Comparison of ENCODE assay signal across 8 mouse cellular contexts in the genomic region with DNA sequence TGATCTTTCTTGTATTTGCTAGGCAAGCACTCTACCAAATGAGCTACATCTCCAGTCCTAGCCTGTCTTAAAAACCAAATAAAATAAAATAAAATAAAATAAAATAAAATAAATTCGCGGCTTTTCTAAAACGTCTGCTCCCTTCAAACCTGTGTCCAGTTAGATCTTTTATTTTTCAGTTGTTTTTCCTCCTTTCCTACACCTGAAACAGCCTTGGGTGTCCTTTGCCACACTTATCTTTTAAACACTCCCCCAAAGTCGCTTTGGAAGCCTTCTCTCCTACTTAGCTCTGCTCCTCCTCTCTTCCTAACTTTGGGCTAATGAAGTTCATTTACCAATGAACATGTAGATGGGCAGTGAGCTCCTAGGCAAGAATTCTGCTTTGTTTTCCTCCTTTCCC. TPM values are rescaled to one million over a fixed set of nuclear protein-coding genes. Genes with fewer than 3 reads are reported as not detected.
DNase-seq lines count a peak whose midpoint lies in the region; ATAC-seq and TF ChIP-seq lines count a peak whose summit lies in the region.

A gene (plus strand): TSS at position 301 of the 400 bp plus-strand sequence.

- peak within 1 kb of the TSS; percentile 74 for H3K4me3 ChIP-seq in ES-Bruce4 (ENCODE audit: low read depth, low read length)
- H3K4me3 ChIP-seq in forebrain, embryonic 11.5 days (ENCODE audit: low read depth, low read length), result peak within 1 kb of the TSS; percentile 50
- H3K4me3 ChIP-seq in hindbrain, postnatal 0 days (ENCODE audit: low read length), result peak within 1 kb of the TSS; percentile 54

- WGBS in forebrain, embryonic 11.5 days, result 29% methylated on average over 4 of the region's 4 CpGs
- 35% methylated on average over 4 of the region's 4 CpGs for WGBS in hindbrain, postnatal 0 days

- no peaks in the 10 kb centered on the region for H3K4me1 ChIP-seq in ES-Bruce4 (ENCODE audit: control insufficient read depth, insufficient read depth, low read length)
- no peaks in the 10 kb centered on the region for H3K4me1 ChIP-seq in forebrain, embryonic 11.5 days (replicated peaks; ENCODE audit: control insufficient read depth, insufficient read depth, low read length)
- no peaks in the 10 kb centered on the region for H3K4me1 ChIP-seq in hindbrain, postnatal 0 days (ENCODE audit: insufficient read depth, low read length)

- H3K27ac ChIP-seq in ES-Bruce4 (ENCODE audit: insufficient read depth, low read length), result peak within 1 kb of the TSS; percentile 80
- H3K27ac ChIP-seq in forebrain, embryonic 11.5 days (ENCODE audit: low read depth, low read length), result 0 out of 2 replicates have a peak within 1 kb of the TSS, but pooled peaks have one; percentile 10
- H3K27ac ChIP-seq in hindbrain, postnatal 0 days, result peak within 1 kb of the TSS; percentile 78

- peak within 1 kb of the TSS; percentile 63 for H3K4me2 ChIP-seq in forebrain, embryonic 11.5 days (ENCODE audit: low read depth, low read length, severe bottlenecking)
- H3K4me2 ChIP-seq in hindbrain, postnatal 0 days (ENCODE audit: low read depth, low read length), result peak within 1 kb of the TSS; percentile 68

- H3K9ac ChIP-seq in ES-Bruce4 (ENCODE audit: low read depth, poor library complexity, severe bottlenecking), result peak within 1 kb of the TSS; percentile 75
- peak within 1 kb of the TSS; percentile 64 for H3K9ac ChIP-seq in forebrain, embryonic 11.5 days (ENCODE audit: low read length)
- H3K9ac ChIP-seq in hindbrain, postnatal 0 days (replicated peaks; ENCODE audit: low read length), result peak within 1 kb of the TSS; percentile 67

- TF ChIP-seq EP300 in ES-Bruce4 (IDR thresholded peaks at IDR 0.05; ENCODE audit: insufficient read depth, low read depth, low read length), result no peak

- H3K9me3 ChIP-seq in ES-Bruce4 (replicated peaks; ENCODE audit: control insufficient read depth, insufficient read depth, low read length, poor library complexity, severe bottlenecking), result no peaks in the 10 kb centered on the region
- H3K9me3 ChIP-seq in forebrain, embryonic 11.5 days (ENCODE audit: control insufficient read depth, low read length), result no peaks in the 10 kb centered on the region
- H3K9me3 ChIP-seq in hindbrain, postnatal 0 days (ENCODE audit: low read length), result no peaks in the 10 kb centered on the region

- DNase-seq in gastrocnemius, postnatal 10 days, result no peak
- DNase-seq in gastrocnemius, adult 8-10 months (ENCODE audit: low spot score in 2 of 2), result no peak
- no peak for DNase-seq in forebrain, embryonic 11.5 days (ENCODE audit: low spot score)
- no peak for DNase-seq in hindbrain, postnatal 0 days (ENCODE audit: low spot score)
- no peak for DNase-seq in urinary bladder, postnatal 10 days (ENCODE audit: low spot score)
- DNase-seq in spleen, postnatal 4 days (ENCODE audit: low spot score in 2 of 2), result no peak

- no peak for ATAC-seq in forebrain, embryonic 11.5 days (replicated peaks; ENCODE audit: low FRiP score)
- no peak for ATAC-seq in hindbrain, postnatal 0 days
- ATAC-seq in megakaryocyte, adult 5-6 weeks (ENCODE audit: poor library complexity, severe bottlenecking), result no peak

- no peaks in the 10 kb centered on the region for H3K36me3 ChIP-seq in ES-Bruce4 (ENCODE audit: control insufficient read depth, insufficient read depth, low read length, poor library complexity, severe bottlenecking)
- H3K36me3 ChIP-seq in forebrain, embryonic 11.5 days (ENCODE audit: control insufficient read depth, insufficient read depth, low read length), result no peaks in the 10 kb centered on the region
- no peaks in the 10 kb centered on the region for H3K36me3 ChIP-seq in hindbrain, postnatal 0 days (ENCODE audit: insufficient read depth, low read length)

- no peak for TF ChIP-seq POLR2A in ES-Bruce4 (IDR thresholded peaks at IDR 0.05; ENCODE audit: insufficient read depth, low read length)

- TF ChIP-seq CTCF in ES-Bruce4 (IDR thresholded peaks at IDR 0.05; ENCODE audit: low read depth, low read length), result no peak
- no peak for TF ChIP-seq CTCF in hindbrain, postnatal 0 days (IDR thresholded peaks at IDR 0.05; ENCODE audit: low read depth)

- no peaks in the 10 kb centered on the region for H3K27me3 ChIP-seq in ES-Bruce4 (ENCODE audit: control insufficient read depth, insufficient read depth, low read length, poor library complexity, severe bottlenecking)
- H3K27me3 ChIP-seq in forebrain, embryonic 11.5 days (ENCODE audit: control insufficient read depth, insufficient read depth, low read length), result peaks cover 11% of the 10 kb centered on the region; the same call in 1 of the 2 replicates
- H3K27me3 ChIP-seq in hindbrain, postnatal 0 days (ENCODE audit: insufficient read depth, low read length), result no peaks in the 10 kb centered on the region

RNA-seq across cellular contexts. Expression of the gene that starts here (rescaled TPM):
- total RNA-seq in gastrocnemius, postnatal 10 days (2021), result 10 to 100 TPM; 12.9 to 14.3 TPM
- 1 to 10 TPM; 2.5 to 8.2 (median 5.4) TPM for total RNA-seq in gastrocnemius, adult 8-10 months (2022)
- 47.9 and 50.8 TPM in 2 replicates for polyA plus RNA-seq in ES-Bruce4 (2011; ENCODE audit: insufficient read depth, insufficient read length, low read depth, missing spikeins)
- 81.0 and 85.1 TPM in 2 replicates for polyA plus RNA-seq in forebrain, embryonic 11.5 days (2014; fragmentation: Nextera tagmentation; extraction: Ambion mirVana)
- total RNA-seq in hindbrain, postnatal 0 days (2014; rRNA removed), result 48.8 and 53.6 TPM in 2 replicates
- polyA plus RNA-seq in hindbrain, postnatal 0 days (2015; fragmentation: Nextera tagmentation; extraction: Ambion mirVana), result 71.5 and 74.9 TPM in 2 replicates
- total RNA-seq in megakaryocyte, adult 5-6 weeks (2015), result 172 and 190 TPM in 2 replicates
- total RNA-seq in megakaryocyte, adult 5-6 weeks (2017), result 87.4 and 88.7 TPM in 2 replicates

Comparison
In these comparisons a context has a peak if more than half of its experiments do, and no peak if none do; other contexts are left out.
1. H3K27ac ChIP-seq: peak in every context shown above with its lines; median percentile 80 in ES-Bruce4; 78 in hindbrain, postnatal 0 days; 10 in forebrain, embryonic 11.5 days.